Mouse (Mus musculus) liver, adult 2 months (tissue): Measurements from ENCODE around the gene Cxcl13. TPM values are rescaled to one million over a fixed set of nuclear protein-coding genes. Genes with fewer than 3 reads are reported as not detected.

Experiments
- DNase-seq: peaks from one replicate; pipeline ENCODE4 v3.0.0-alpha.2; 2011; ENCODE audit warnings: low read depth, low spot score; ENCODE audit errors: extremely low read depth
- H3K27ac ChIP-seq: fragments of 200-500 bp; replicated peaks from 2 replicates; pipeline ENCODE4 v1.5.1; 2012; ENCODE audit warnings: low read depth, mild to moderate bottlenecking, control low read depth, inconsistent platforms, low read length; ENCODE audit not compliant: insufficient read depth
- H3K27me3 ChIP-seq: fragments of 200-500 bp; 2 replicates; pipeline ENCODE4 v1.6.1; 2012; ENCODE audit warnings: mild to moderate bottlenecking, moderate library complexity, low read length, inconsistent platforms; ENCODE audit not compliant: control insufficient read depth, insufficient read depth
- H3K36me3 ChIP-seq: fragments of 200-500 bp; 2 replicates; pipeline ENCODE4 v1.6.1; 2012; ENCODE audit warnings: low read length, inconsistent platforms; ENCODE audit not compliant: control insufficient read depth, insufficient read depth
- H3K4me1 ChIP-seq: fragments of 200-500 bp; 2 replicates; pipeline ENCODE4 v1.6.1; 2011; ENCODE audit warnings: low read length; ENCODE audit not compliant: control insufficient read depth, insufficient read depth
- H3K4me3 ChIP-seq: fragments of 200-500 bp; 2 replicates; pipeline ENCODE4 v1.5.1; 2011; ENCODE audit warnings: low read depth, mild to moderate bottlenecking, control low read depth, low read length, moderate library complexity; ENCODE audit not compliant: insufficient read depth
- H3K79me2 ChIP-seq: fragments of 200-500 bp; 2 replicates; pipeline ENCODE4 v1.6.1; 2012; ENCODE audit warnings: inconsistent platforms, mild to moderate bottlenecking, low read length, moderate library complexity; ENCODE audit not compliant: control insufficient read depth, insufficient read depth
- H3K9ac ChIP-seq: fragments of 200-500 bp; 2 replicates; pipeline ENCODE4 v1.6.1; 2012; ENCODE audit warnings: low read depth, mild to moderate bottlenecking, control low read depth, inconsistent platforms, low read length
- CTCF ChIP-seq: fragments of 200-500 bp; IDR thresholded peaks from 2 replicates; pipeline ENCODE4 v1.5.1; 2011; ENCODE audit warnings: low read depth, low read length, control low read depth
- POLR2A ChIP-seq: fragments of 200-500 bp; IDR thresholded peaks from 2 replicates; pipeline ENCODE4 v1.6.1; 2011; ENCODE audit warnings: low read length, control low read depth; ENCODE audit not compliant: insufficient read depth; ENCODE audit errors: extremely low read depth
- WGBS: fragments of 180-500 bp; shearing (Covaris S2); methylation state at CpG from one replicate; pipeline ENCODE4 v1.1.7; 2018; 5-methylcytosine and 5-hydroxymethylcytosine counted together
- polyA plus RNA-seq: library from polyadenylated mRNA; depleted of rRNA; stranded (reverse); fragments of >200 nt; gene quantifications from 2 replicates; pipeline ENCODE4 v1.2.3, GENCODE M21; 2012
- total RNA-seq: library from RNA; depleted of rRNA; stranded (reverse); fragments of >200 nt; gene quantifications from 2 replicates; pipeline ENCODE4 v1.2.3, GENCODE M21; 2014

The Cxcl13 gene
- total and polyA plus RNA-seq, 2 experiments, result 0.29 to 0.55 TPM

GRCm38 (mm10) chr5:95935035-95935434, 21.7 kb upstream of the Cxcl13 start:
- WGBS, result 75% methylated on average over 5 of the region's 5 CpGs
- DNase-seq, result peak; percentile 21
- peaks cover 6% of the 10 kb centered on the region; the same call in 1 of the 2 replicates for H3K4me1 ChIP-seq

GRCm38 (mm10) chr5:95936068-95936467, 20.7 kb upstream of the Cxcl13 start:
- no peak overlapping the region for H3K4me3 ChIP-seq
- H3K27ac ChIP-seq, result no peak overlapping the region
- no peak for DNase-seq
- H3K79me2 ChIP-seq, result no peaks in the 10 kb centered on the region
- TF ChIP-seq CTCF (no peak), POLR2A (no peak)
- H3K9ac ChIP-seq, result no peak overlapping the region
- H3K36me3 ChIP-seq, result no peaks in the 10 kb centered on the region
- no peaks in the 10 kb centered on the region for H3K27me3 ChIP-seq
- WGBS, result 78% methylated on average over 5 of the region's 5 CpGs
- H3K4me1 ChIP-seq, result peaks cover 6% of the 10 kb centered on the region; the same call in 1 of the 2 replicates

More at GRCm38 (mm10) chr5:95935035-95935434, 21.7 kb upstream of the Cxcl13 start:
- Histone ChIP-seq H3K9ac (no peak overlapping the region), H3K27me3 (no peaks in the 10 kb centered on the region), H3K27ac (no peak overlapping the region), H3K4me3 (no peak overlapping the region), H3K36me3 (no peaks in the 10 kb centered on the region), H3K79me2 (no peaks in the 10 kb centered on the region)
- TF ChIP-seq POLR2A (no peak), CTCF (no peak)

DNA sequence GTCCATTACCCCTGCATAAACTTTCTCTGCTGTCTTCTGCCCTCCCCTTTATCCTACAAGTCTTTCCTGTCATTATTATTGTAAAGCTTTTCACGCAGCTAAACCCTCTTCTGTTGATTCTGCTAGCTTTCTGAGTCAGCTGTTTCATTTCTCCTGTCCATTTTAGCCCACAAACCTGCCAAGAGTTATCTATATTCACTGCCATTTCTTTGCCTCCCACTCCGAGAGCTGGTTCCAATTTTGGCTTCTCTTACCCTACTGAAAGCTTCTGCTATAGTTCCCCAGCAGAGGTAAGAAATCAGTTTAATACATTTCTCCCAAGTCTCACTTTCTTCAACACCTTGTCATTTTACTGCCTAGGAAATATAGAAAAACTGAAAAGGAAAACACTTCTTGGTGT, 19.6 kb upstream of the Cxcl13 start:
- Histone ChIP-seq H3K27me3 (no peaks in the 10 kb centered on the region), H3K9ac (no peak overlapping the region), H3K27ac (no peak overlapping the region), H3K36me3 (no peaks in the 10 kb centered on the region), H3K4me1 (peaks cover 6% of the 10 kb centered on the region; the same call in 1 of the 2 replicates), H3K4me3 (no peak overlapping the region), H3K79me2 (no peaks in the 10 kb centered on the region)
- WGBS, result 62% methylated on average over 2 of the region's 2 CpGs
- no peak for DNase-seq
- TF ChIP-seq CTCF (no peak), POLR2A (no peak)

DNA sequence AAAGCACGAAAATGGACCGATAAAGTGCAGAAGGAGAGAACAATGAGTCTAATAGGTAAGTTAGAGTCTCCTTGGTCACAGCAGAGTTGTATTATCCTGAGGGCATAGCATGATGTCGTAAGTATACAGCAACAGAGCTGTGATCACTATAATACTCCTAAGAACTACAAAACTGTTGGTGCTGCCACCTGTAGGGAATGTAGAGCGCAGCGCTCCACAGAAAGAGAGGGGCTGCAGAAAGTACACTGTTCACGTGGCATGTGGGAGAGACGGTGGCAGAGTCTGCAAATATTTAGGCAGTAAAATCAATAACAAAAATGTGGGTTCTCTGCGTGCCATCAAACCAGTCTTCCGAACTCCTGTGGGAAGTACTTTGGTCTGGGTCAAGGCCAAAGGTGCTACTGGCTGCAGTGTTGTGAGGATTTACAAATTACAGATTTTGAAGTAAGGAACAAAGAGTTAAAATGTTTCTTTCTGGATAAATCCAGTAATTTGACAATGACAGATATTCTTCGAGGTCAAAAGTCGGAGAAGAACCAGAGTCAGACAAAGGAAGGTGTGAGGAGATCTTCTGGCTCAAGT, 18.6 kb upstream of the Cxcl13 start:
- no peak overlapping the region for H3K4me3 ChIP-seq
- no peak overlapping the region for H3K9ac ChIP-seq
- H3K27ac ChIP-seq, result no peak overlapping the region
- H3K36me3 ChIP-seq, result no peaks in the 10 kb centered on the region
- H3K79me2 ChIP-seq, result no peaks in the 10 kb centered on the region
- H3K27me3 ChIP-seq, result no peaks in the 10 kb centered on the region
- H3K4me1 ChIP-seq, result peaks cover 6% of the 10 kb centered on the region; the same call in 1 of the 2 replicates
- 44% methylated on average over 11 of the region's 11 CpGs for WGBS
- TF ChIP-seq POLR2A (no peak), CTCF (peak; percentile 30; the same call in 1 of the 2 replicates)
- peak; percentile 73 for DNase-seq

- Histone ChIP-seq H3K4me3 (no peak overlapping the region), H3K36me3 (no peaks in the 10 kb centered on the region), H3K27me3 (no peaks in the 10 kb centered on the region), H3K27ac (no peak overlapping the region), H3K9ac (no peak overlapping the region), H3K4me1 (peaks cover 6% of the 10 kb centered on the region; the same call in 1 of the 2 replicates), H3K79me2 (no peaks in the 10 kb centered on the region)
- DNase-seq, result no peak
- 68% methylated on average over 4 of the region's 4 CpGs for WGBS
- no peak for TF ChIP-seq POLR2A
- TF ChIP-seq CTCF, result no peak
Measured at GRCm38 (mm10) chr5:95940682-95941221, 16.0 kb upstream of the Cxcl13 start.

DNA sequence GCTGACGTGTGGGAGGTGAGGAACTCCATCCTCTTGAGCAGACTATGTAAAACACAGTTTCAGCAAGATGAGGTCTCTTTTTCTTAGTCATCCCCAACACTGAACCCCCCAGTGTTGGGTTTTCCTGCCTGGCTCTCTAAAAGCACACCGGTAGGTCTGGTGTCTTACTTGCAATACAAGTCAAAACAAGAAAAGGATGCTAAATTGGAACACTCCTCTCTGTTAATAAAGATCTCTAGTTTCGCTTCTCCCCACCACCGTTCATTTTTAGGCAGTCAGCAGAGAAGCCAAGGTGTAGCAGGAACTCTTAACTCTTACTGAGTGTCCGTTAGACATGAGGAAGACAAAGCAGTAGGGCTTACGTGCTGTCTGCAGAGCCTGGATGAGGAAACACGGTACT, 15.2 kb upstream of the Cxcl13 start:
- no peaks in the 10 kb centered on the region for H3K27me3 ChIP-seq
- WGBS, result 84% methylated on average over 7 of the region's 7 CpGs
- H3K4me3 ChIP-seq, result no peak overlapping the region
- H3K36me3 ChIP-seq, result no peaks in the 10 kb centered on the region
- H3K4me1 ChIP-seq, result peaks cover 6% of the 10 kb centered on the region; the same call in 1 of the 2 replicates
- H3K27ac ChIP-seq, result no peak overlapping the region
- H3K9ac ChIP-seq, result no peak overlapping the region
- DNase-seq, result no peak
- H3K79me2 ChIP-seq, result no peaks in the 10 kb centered on the region
- TF ChIP-seq POLR2A (no peak), CTCF (no peak)
